Mouse (Mus musculus) adrenal gland, postnatal 4 days (tissue): ENCODE data around the gene Cxcl3. TPM values are rescaled to one million over a fixed set of nuclear protein-coding genes. Genes with fewer than 3 reads are reported as not detected.
"Not testable (repeated sequence)": the region's sequence is repeated elsewhere in the genome, so short reads cannot be mapped to it uniquely, and the experiment has no call there.

Source experiments
- DNase-seq, 2 experiments: peaks; one replicate each; pipeline ENCODE4 v3.0.0; 2021 to 2022; ENCODE audit warnings: low spot score in 2 of 2, mixed read lengths in 2 of 2
- microRNA-seq: library from miRNA; unstranded; fragments of <30 nt; microRNA quantifications from one replicate; pipeline ENCODE4 v1.2.0, GENCODE M21; 2021
- total RNA-seq, 2 experiments: library from RNA; stranded (reverse); gene quantifications; 2 replicates each; pipeline ENCODE4 v1.2.3; 2021

The Cxcl3 gene
- total RNA-seq, 2 experiments from 2014 or later, result not detected

DNA sequence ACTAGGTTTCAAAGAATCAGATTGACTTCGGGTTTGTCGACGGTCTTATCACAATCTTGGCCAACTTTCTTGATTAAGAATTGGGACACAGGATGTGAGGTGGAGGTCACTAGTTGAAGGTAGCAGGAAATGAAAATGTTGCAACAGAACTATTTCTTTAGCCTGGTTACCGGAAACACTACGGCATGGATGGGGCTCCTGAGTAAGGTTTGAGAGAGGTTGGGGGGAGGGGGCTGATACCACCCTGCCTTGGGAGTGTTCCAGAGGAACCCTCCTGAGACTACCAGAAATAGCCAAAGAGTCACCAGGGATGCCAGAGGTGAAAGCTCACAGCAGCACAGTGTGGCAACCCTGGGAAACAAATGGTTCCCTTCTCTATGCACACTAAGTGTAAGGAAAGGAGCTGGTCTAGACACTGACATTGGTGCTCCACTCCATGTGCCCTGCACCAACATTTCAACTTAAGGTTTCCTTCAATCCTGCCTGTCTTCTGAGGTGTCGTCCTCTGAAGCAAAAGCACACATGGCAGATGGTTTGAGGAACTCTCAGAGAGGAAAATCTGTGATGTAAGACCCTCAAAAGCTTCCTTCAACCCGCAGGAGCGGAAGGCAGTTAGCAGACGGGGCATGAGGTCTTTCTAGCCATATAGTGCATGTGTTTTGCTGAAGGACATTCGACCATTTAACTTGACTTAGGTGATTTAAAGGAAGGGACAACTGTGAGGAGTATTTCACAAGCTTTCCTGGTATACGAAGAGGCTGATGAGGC lies 3.6 kb downstream of the Cxcl3 start:
- no peak for DNase-seq

DNA sequence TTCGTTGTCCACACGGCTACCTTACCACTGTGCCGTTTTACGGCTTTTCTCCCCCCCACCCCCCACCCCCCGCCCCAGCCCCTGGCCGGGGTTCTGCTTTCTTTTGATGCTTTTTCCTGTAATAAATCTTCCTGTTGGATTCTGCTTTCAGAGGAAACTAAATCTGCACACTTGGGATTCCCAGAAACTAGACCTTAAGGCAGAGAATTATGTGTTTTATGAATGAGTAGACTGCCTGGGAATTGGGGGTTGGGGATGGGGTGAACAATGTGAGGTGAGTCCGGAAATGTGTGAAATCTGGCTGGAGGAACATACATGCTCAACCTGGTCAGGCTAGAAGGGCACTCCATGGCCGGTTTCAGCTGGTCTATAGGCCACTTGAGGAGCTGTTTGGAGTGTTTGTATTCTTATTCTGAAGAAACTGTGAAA lies 4.2 kb downstream of the Cxcl3 start:
- no peak for DNase-seq

- no peak for DNase-seq
These were observed 8.3 kb downstream of the Cxcl3 start, which contains the start of gene Cxcl15 for GRCm38 (mm10) chr5:90794195-90794625. TSS of gene Cxcl15 (plus strand) at chr5:90794534.

- DNase-seq, result not testable (repeated sequence)
These were observed 9.5 kb downstream of the Cxcl3 start for GRCm38 (mm10) chr5:90795392-90795791.

DNA sequence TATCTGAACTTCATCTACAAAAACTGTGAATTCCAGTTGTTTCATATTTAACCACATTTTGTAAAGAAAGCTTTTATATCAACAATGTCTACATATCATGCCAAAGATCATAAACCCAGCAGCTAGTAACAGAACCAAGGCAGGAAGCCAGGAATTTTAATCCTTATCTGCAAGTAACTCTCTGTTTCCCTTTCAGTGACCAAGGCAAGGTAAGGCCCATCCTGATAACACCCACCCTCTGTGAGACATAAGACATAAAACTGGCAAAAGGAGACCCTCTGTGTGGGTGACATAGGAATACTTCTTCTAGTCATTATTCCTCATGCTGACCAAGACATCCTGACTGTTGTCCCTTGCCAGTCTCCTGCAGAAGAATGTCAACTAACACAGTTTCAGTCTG lies 18.7 kb downstream of the Cxcl3 start:
- DNase-seq, result no peak

DNA sequence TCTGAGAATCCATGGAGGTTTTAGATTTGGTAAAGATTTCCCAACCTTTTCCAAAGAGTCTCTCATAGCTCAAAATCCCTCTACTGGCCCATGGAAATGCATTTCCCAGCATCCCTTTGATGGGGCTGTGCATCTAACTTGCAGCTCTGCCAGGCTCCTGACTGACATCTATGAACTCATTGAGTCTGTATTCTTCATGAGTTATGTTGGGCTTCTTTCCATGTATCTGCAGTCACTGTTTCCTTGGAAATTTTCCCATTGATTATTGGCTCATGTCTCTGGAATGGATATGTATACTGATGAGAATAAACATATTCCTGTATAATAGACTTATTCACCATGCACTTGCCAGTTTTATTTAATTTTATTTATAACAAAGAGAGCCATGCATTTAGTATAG lies 20.1 kb downstream of the Cxcl3 start:
- DNase-seq, result no peak

DNA sequence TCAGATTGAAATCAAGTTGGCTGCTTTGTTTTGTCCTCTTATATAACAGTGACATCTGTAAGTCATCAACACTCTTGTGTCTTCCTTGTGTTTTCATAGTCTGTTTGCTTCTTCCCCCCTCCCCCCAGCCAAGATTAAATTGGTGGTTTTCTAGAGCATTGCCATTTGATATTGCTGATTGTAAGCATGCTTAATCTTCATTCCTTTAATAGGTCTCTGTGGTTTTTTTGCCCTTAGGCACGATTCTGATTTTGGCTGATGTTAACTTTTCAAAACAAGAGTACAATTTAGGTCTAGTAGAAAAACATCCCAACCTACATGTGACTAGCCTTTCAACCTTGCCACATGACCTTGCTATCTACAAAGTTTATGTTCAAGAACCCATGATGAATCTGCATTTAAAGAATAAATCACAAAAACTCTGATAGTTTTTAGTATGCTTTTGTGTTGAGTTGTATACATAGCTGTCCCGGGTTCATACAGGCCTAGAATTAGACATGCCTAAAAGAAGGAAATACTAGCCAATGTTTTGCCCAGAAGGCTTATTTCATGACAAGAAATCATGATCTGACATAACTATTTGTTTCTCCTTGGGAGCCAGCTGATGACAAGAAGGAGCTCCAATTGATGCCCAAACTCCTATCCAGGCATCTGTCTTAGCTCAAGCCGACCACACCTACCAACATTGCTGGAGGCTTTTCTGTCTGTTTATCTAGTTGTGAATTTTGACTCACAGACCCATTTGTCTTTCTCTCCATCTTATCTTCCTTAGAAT lies 21.5 kb downstream of the Cxcl3 start:
- no peak for DNase-seq

DNA sequence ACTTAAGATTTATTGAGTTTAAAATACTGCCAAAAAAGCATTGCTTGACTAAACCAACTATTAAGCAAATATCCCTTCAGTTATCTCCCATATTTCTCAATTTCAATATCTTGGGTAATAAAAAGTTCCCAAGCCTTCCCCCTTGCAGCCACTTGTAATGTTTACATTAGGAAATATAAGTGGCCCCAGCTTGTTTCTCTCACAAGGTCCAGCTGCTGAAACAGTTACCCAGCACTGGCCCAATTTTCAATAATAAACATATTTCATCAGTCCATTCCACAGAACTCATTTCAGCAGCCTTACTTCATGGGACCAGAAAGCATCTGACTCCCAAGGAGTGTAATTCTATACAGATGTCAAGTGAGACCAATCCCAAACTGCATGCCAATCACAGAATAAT lies 33.9 kb downstream of the Cxcl3 start:
- DNase-seq, result no peak

DNA sequence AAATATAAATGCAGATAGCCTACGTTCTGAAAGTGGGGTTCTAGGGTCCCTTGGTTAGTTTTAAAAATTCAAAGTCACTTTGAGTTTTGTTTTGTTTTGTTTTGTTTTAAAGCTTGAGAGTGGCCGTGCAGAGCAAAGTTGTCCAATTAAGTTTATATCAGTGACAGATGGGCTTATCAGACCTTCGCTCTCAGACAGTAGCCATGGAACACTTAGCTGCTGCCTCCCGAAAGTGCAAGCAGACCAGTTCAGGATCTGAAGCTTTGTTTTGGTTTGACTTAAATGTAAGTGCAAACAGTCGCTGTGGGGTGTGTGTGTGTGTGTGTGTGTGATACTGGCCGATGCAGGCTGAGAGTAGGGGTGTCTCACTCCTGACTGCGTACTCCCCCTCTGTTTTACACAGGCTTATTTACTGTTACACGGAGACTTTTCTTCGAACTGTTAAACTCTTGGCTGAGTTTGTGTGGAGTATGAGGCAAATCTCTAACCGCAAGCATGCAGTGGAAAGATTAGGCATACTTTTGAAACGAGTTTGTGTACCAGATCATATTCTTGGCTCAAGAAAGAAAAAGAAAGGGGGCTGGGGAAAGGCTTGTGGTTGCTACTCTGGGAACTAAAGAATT lies 46.4 kb downstream of the Cxcl3 start:
- no peak for DNase-seq

- no peak for DNase-seq
These were observed 47.0 kb downstream of the Cxcl3 start for GRCm38 (mm10) chr5:90832768-90833388.

DNA sequence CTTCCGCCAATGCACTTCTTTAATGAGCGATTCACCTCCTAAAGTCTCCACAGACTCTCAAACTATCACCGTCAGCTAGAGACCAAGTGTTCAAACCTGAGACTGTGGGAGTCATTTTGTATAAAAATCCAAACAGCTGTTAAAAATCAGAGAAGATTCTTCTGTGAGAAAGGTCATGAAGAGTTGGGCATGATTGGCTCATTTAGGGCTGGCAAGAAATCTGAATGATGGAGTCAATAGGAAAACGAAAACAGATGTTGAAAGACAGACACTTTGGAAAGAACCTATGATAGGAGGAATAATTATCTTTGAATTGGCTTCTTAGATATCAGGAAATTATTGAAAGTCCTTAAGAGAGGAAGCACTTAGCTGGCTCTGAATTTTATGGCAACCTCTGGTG lies 48.5 kb downstream of the Cxcl3 start:
- DNase-seq, result no peak

DNA sequence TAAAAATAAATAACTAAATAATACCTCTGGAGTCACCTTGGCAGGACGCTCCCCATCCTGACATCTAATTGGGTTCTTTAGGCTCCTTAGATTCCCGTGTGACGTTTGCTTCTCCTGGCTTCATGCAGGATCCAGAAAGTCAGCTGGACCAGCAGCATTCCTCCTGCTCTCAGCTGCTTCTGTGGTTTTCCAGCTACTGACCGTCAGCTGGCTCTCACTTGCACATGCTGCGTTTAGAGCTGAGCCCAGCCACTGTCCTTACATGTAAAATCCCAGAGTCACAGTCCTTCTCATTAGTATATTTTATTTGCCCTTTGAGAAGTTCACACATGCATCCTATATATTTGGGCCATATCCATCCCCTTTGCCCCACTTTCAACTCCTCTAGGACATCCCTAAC lies 52.7 kb downstream of the Cxcl3 start:
- no peak for DNase-seq

Small RNAs within 50 kb of the gene (microRNA-seq; reads per million reads assigned to microRNA genes)
- not detected for gene Gm24322

Other genes with a start within 250 kb of the Cxcl3 start
- gene 5830473C10Rik, start 225.0 kb upstream of the Cxcl3 start, total RNA-seq, result 1 to 10 TPM in 1 of 2 experiments, under 1 TPM in 1; 0.28 to 6.0 TPM
- 1 to 10 TPM; 1.5 to 4.3 TPM for gene Rassf6, start 145.4 kb upstream of the Cxcl3 start, total RNA-seq
- gene Cxcl5, start 26.7 kb upstream of the Cxcl3 start, total RNA-seq, result not detected
- gene Ppbp, start 17.6 kb upstream of the Cxcl3 start, total RNA-seq, result 10 to 100 TPM in 1 of 2 experiments, 1 to 10 TPM in 1; 2.2 to 14.0 TPM
- 10 to 100 TPM; 30.4 to 45.1 TPM for gene Pf4, start 13.7 kb upstream of the Cxcl3 start, total RNA-seq
- gene Cxcl15, start 8.4 kb downstream of the Cxcl3 start, total RNA-seq, result not detected
- 1 to 10 TPM in 1 of 2 experiments, under 1 TPM in 1; 0.82 to 1.3 TPM for gene Cxcl1, start 105.1 kb downstream of the Cxcl3 start, total RNA-seq
- gene Cxcl2, start 117.8 kb downstream of the Cxcl3 start, total RNA-seq, result under 1 TPM; 0.37 to 0.76 TPM
- gene Mthfd2l, start 145.0 kb downstream of the Cxcl3 start, total RNA-seq, result 10 to 100 TPM; 23.9 to 27.0 TPM
- not detected for gene Epgn, start 241.4 kb downstream of the Cxcl3 start, total RNA-seq